Mouse (Mus musculus): ENCODE measurements at regions not wholly inside any gene's neighbourhood (a gene's known extent, or its start where the extent isn't known, plus 50 kb on each side); places are given as distances from the start of the nearest gene placed in this dataset.
A peak's percentile ranks its signal among the peaks of the same experiment; 100 is the strongest.

DNA sequence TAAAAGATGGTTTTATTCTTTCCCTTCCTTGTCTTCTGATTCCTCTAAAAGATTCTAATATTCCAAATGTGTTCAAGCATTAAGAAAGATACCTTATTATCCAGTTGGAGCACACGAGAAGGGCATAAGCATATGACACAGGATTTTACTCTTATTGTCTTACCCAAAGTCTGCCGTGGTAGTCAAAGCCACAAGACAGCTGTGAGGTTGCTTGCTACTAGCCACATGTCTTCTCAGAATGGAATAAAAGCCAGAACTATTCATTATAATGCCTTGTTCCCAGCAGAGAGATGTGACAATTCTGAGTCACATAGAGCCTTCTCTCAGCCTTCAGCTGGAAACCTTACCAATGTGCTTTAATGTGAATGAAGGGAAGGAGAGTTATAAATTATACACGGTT is 71.5 kb downstream of the Pdha2 start:
- no peaks in the 10 kb centered on the region for H3K4me1 ChIP-seq (ENCODE audit: control insufficient read depth, insufficient read depth, low read length)
- no peak overlapping the region for H3K27ac ChIP-seq (replicated peaks; ENCODE audit: low read depth, low read length)
- ATAC-seq (ENCODE audit: low read depth): no peak
- 64% methylated on average over 3 of the region's 3 CpGs for WGBS
- H3K9ac ChIP-seq (ENCODE audit: low read depth, low read length): no peak overlapping the region
- no peaks in the 10 kb centered on the region for H3K9me3 ChIP-seq (ENCODE audit: control insufficient read depth, low read length)
- H3K27me3 ChIP-seq (replicated peaks; ENCODE audit: control insufficient read depth, insufficient read depth, low read length): no peaks in the 10 kb centered on the region
- H3K4me2 ChIP-seq (ENCODE audit: low read depth, low read length): no peak overlapping the region
- no peak overlapping the region for H3K4me3 ChIP-seq (ENCODE audit: low read depth, low read length)
- H3K36me3 ChIP-seq (ENCODE audit: control insufficient read depth, insufficient read depth, low read length): no peaks in the 10 kb centered on the region
- DNase-seq (ENCODE audit: low spot score): no peak

DNA sequence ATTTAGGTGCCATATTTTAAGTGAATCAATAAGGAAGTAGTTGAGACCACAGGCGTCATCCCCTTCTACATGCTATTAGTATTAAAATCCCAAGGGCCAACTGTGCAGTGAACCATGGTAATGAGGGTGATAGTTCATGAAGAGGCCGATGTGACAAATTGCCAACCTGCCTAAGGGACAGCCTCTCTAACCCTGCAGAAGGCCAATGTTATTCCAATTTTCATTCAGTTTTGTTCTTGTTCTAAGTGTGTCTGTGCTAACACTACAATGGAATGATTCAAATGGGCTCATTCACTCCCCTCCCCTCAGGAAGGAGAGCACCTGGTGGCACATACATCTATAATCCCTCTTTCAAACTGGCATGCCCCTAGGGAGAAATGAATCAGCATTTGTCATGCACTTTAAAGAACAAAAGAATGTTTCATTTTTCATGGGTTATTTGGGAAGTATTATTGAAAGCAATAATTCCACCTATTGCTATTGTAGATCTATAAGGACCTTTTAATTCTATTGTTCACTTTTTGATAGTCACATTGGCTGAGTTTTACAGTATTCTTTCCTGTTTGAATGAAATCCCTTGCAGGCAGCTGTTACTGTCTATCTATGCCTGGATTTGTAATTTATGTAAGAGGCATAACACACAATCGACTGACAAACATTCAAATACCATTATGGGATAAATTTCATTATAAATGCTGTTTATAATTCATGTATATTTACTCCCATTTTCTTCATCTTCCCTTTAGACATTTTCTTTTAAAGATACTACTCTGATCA is 99.6 kb downstream of the Pdha2 start:
- Histone ChIP-seq H3K27me3 (replicated peaks; ENCODE audit: control insufficient read depth, insufficient read depth, low read length) (no peaks in the 10 kb centered on the region), H3K4me3 (ENCODE audit: low read depth, low read length) (no peak overlapping the region), H3K4me2 (ENCODE audit: low read depth, low read length) (no peak overlapping the region), H3K4me1 (ENCODE audit: control insufficient read depth, insufficient read depth, low read length) (no peaks in the 10 kb centered on the region), H3K9me3 (ENCODE audit: control insufficient read depth, low read length) (no peaks in the 10 kb centered on the region), H3K36me3 (ENCODE audit: control insufficient read depth, insufficient read depth, low read length) (no peaks in the 10 kb centered on the region), H3K9ac (ENCODE audit: low read depth, low read length) (no peak overlapping the region), H3K27ac (replicated peaks; ENCODE audit: low read depth, low read length) (no peak overlapping the region)
- ATAC-seq (ENCODE audit: low read depth) (no peak), DNase-seq (ENCODE audit: low spot score) (peak; percentile 16)
- 37% methylated on average over 3 of the region's 3 CpGs for WGBS

DNA sequence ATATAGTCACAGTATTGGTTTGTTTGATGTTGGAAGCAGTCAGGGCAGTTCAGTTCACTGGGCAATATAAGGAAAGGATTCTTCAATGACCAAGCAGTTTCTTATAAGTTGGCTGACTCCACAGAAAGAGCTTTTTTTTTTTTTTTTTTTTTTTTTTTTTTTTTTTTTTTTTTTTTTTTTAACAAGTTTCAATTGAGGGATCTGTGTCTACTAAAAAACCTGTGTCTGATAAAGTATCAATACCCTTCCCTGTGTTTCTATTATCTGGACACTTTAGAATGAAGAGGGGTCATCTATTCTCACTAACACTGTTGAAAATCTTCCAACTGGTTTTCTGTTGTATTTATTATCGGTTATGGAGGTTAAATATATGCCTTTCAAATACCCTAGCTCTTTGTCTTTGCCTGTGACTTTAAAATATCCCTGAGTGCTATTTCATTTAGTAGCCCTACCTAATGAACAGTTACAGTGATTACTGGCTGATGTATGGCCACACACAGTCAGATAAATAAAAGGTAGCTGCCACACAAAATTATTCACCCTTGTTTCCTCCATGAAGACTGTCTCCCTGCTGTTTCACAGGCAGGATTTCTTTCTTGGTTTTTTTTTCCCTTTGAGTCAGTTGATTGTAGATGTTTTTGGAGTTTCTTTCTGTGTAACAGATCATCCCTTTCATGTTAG is 100.3 kb downstream of the Pdha2 start:
- DNase-seq (ENCODE audit: low spot score): no peak
- H3K4me1 ChIP-seq (ENCODE audit: control insufficient read depth, insufficient read depth, low read length): no peaks in the 10 kb centered on the region
- H3K4me3 ChIP-seq (ENCODE audit: low read depth, low read length): no peak overlapping the region
- H3K4me2 ChIP-seq (ENCODE audit: low read depth, low read length): no peak overlapping the region
- H3K9me3 ChIP-seq (ENCODE audit: control insufficient read depth, low read length): no peaks in the 10 kb centered on the region
- ATAC-seq (ENCODE audit: low read depth): no peak
- no peaks in the 10 kb centered on the region for H3K36me3 ChIP-seq (ENCODE audit: control insufficient read depth, insufficient read depth, low read length)
- H3K9ac ChIP-seq (ENCODE audit: low read depth, low read length): no peak overlapping the region
- 84% methylated on average over 1 of the region's 1 CpGs for WGBS
- H3K27ac ChIP-seq (replicated peaks; ENCODE audit: low read depth, low read length): no peak overlapping the region
- H3K27me3 ChIP-seq (replicated peaks; ENCODE audit: control insufficient read depth, insufficient read depth, low read length): no peaks in the 10 kb centered on the region
